Mouse (Mus musculus) cerebellum, adult 8-10 months (tissue): ENCODE data around the gene Zdbf2.

ENCODE experiments used
- DNase-seq: peaks from one replicate; pipeline ENCODE4 v3.0.0; 2022

The Zdbf2 gene

DNA sequence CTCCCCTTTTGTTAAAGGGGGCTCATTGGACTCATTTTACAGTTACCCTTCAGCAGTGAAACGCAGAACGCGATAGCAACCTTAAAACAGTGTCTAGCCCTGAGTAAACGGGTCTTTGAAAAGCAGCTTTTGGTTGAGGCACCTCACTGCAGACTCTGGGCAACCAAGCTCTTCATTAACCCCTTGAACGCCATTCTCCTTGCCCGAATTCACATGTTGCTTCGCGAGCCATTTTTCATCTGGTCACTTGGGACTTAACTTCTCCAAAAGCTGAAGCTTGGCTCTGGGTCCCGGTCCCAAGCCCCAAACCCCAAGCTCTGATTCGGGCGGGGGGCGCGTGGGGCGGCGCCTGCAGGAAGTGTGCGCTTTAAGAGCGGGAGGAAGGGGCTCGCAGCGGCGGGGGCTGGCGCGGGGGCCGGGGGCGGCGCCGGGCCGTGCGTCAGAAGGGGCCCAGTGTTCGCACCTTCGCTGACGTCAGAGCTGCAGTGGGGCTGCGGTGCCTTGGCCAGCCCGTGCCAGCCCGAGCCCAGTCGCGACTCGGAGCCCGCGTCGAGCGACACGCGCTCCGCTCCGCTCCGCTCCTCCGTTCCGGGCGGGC lies at the start of gene Zdbf2:
Gene Zdbf2, plus strand, starts transcription at position 525 of the 598 bp plus-strand sequence.
- no peak for DNase-seq

- no peak for DNase-seq
Observed at GRCm38 (mm10) chr1:63225009-63225408, 48.1 kb upstream of the Zdbf2 start.

GRCm38 (mm10) chr1:63225890-63226289 lies 47.2 kb upstream of the Zdbf2 start:
- DNase-seq = no peak

- no peak for DNase-seq
Observed at GRCm38 (mm10) chr1:63227241-63227640, 45.8 kb upstream of the Zdbf2 start.

- DNase-seq = no peak
Observed at GRCm38 (mm10) chr1:63237371-63237770, 35.7 kb upstream of the Zdbf2 start.

DNA sequence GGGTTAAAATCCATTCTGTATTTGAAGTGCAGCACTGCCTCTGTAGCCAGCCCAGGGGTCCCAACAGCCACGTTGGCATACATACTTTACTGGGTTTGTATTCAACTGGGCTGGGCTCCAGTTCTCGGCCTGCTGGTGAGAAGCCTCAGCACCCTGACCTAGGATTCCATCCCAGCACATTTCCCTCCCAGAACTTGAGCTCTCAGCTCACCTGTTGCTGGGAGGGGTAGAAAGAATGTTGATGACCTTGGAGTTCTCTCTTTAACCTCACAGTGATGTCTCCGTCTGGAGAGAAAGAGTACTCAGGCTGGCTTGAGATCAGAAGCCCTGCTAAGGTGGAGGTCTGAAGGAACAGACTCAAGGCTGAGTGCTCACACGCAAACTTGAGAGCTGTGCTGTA lies 33.8 kb upstream of the Zdbf2 start:
- no peak for DNase-seq

DNA sequence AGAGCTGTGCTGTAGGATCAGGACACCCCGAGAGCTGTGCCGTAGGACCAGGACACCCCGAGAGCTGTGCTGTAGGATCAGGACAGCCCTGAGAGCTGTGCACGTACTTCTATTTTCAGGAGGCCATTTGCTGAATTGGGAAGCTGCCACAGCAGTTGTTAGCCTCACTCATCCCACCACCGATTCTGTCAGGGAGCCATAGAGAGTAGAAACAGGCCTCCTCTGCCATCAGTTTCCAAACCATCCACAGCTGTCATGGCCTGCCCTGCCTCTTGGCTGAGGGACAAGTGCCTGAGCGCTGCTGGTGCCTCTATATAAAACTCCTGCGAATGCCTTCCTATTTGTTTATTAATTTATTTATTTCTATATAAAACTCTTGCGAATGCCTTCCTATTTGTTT lies 33.3 kb upstream of the Zdbf2 start:
- no peak for DNase-seq

GRCm38 (mm10) chr1:63243854-63244253 lies 29.2 kb upstream of the Zdbf2 start:
- DNase-seq = no peak

DNA sequence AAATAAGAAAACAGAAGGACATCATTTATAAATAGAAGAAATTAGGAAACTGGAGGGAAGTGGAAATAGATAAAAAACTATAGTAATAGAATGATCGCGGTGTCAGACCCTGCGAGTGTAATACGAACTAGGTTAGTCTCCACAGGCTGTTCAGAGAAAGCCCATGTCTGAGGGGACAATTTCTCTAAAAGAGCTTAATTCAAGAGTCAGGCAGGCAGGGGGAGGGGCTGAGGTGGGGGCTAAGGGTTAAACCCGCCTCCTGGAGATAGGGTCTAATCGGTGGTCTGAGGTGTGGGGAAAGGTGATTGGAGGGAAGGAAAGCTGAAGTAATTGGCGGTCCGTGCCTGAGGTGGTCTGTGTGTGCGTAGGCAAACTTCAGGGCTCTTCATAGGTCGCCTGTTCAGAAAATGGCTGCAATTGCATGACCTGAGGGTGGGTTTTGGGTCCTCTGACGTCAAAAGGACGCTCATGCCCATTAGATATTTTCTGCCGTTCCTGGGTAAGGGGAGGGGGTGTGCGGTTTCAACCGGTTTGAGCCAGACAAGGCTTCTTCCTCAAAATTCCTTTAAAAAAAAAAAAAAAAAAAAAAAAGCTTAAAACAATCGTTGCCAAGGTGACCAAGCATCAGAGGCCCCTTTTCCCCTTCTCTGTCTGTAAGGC lies 26.1 kb upstream of the Zdbf2 start:
- no peak for DNase-seq

DNA sequence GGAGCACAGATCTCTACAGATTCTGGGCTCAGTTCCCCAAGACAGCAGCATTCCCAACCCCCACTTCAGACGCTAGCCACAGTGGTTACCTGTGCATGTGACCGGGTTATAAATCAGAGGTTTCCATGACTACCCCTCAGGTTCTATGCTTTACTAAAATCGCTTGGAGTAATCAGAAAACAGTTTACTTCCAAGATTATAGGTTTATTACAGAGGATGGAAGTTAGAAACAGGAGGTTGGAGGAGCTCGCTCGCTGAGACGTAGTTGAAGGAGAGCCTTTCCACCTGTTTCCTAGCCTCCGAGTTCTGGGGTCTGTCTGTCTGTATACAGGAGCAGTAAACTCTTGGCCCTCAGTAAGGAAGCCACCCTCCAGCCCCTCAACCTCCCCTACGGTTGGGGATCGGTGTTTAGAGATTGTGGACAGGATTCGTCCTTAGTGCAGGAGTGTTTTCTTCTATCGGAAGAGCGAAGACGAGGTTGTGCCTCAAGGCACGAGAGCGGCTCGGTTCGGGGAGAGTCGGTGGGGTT lies 25.2 kb upstream of the Zdbf2 start:
- DNase-seq = no peak

DNA sequence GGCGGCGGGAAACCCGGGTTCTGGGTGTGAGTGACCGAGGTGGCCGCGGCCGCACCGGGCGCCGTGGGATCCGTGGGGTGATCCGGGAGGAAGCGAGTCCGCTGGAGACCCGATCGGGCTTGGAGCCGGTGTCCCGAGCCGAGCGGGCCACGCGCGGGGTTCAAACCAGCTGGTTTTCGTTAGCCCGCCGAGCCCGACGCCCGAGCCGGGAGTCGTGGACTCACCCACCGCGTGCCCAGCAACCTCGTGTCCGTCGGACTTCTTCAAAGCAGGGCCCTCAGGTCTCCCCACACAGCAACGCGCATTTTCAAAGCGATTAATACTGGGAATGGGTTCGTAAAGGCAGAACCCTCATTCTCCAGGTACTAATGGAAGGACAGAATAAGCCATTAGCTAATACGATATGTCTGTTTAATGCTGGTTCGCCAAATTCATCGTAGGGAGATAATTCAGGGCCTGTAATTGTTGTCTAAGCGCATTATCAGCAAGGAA lies 24.7 kb upstream of the Zdbf2 start:
- DNase-seq = no peak

DNA sequence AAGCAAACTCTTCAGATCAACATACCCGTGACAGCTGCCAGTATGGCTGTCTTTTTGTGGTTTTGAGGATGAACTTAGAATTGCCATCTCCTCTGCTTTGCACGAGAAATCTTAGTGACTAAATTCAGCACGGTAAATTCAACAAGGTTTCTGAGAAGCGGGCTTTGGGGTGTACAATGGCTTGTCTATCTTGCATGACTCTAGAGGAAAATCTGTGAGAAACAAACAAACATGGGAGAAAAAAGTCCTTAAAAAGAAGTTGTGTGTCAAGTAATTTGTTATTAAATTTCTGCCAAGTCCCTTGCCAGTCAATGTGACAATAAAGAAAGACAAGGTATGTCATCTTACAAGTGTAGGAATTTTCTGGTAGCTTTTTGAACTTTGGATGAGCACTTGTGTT lies 23.8 kb upstream of the Zdbf2 start:
- no peak for DNase-seq

GRCm38 (mm10) chr1:63252351-63253209 lies 20.5 kb upstream of the Zdbf2 start:
- DNase-seq = no peak

- DNase-seq = no peak
Observed at GRCm38 (mm10) chr1:63253291-63253690, 19.8 kb upstream of the Zdbf2 start.

- no peak for DNase-seq
Observed at GRCm38 (mm10) chr1:63255101-63255500, 18.0 kb upstream of the Zdbf2 start.

DNA sequence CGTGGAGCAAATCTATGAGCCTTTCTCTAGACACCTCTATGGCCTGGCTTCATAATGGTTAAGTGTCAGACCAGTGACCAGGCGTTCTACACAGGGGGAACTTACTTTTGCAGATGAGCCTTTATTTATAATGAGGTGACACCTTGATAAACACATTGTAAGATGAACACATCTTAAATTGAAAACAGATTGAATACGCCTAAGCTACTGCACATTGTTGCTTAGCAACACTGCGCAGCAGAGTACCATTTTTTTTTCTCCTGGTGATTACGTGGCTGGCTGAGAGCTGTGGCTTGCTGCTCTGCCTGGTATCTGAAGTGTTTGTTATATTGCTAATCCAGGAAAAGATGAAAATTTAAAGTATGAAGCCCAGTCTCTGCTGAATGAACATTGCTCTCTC lies 17.0 kb upstream of the Zdbf2 start:
- no peak for DNase-seq

GRCm38 (mm10) chr1:63258501-63258900 lies 14.6 kb upstream of the Zdbf2 start:
- no peak for DNase-seq

GRCm38 (mm10) chr1:63259271-63259830 lies 13.7 kb upstream of the Zdbf2 start:
- DNase-seq = no peak

- DNase-seq = no peak
Observed at GRCm38 (mm10) chr1:63259916-63260741, 12.9 kb upstream of the Zdbf2 start.

GRCm38 (mm10) chr1:63260742-63261033 lies 12.4 kb upstream of the Zdbf2 start:
- no peak for DNase-seq

GRCm38 (mm10) chr1:63261041-63261590 lies 11.9 kb upstream of the Zdbf2 start:
- no peak for DNase-seq

GRCm38 (mm10) chr1:63263671-63264070 lies 9.4 kb upstream of the Zdbf2 start:
- DNase-seq = no peak
